Mouse (Mus musculus) embryonic facial prominence, embryonic 13.5 days (tissue): ENCODE measurements at regions not wholly inside any gene's neighbourhood (a gene's known extent, or its start where the extent isn't known, plus 50 kb on each side); places are given as distances from the start of the nearest gene placed in this dataset.
A peak's percentile ranks its signal among the peaks of the same experiment; 100 is the strongest.
"Not testable (repeated sequence)": the region's sequence is repeated elsewhere in the genome, so short reads cannot be mapped to it uniquely, and the experiment has no call there.

ENCODE experiments used
- ATAC-seq: fragments of 200-750 bp; cut with Nextera tagmentation; 2 replicates; pipeline ENCODE4 v1.8.0; 2017; ENCODE audit warnings: low read depth; ENCODE audit not compliant: insufficient number of reproducible peaks, insufficient read depth, low FRiP score, low TSS enrichment
- H3K27ac ChIP-seq: fragments of 300-500 bp; sonication (generic); 2 replicates; pipeline ENCODE4 v1.5.1; 2015; ENCODE audit warnings: moderate library complexity, mild to moderate bottlenecking, inconsistent platforms
- H3K27me3 ChIP-seq: fragments of 300-500 bp; sonication (generic); 2 replicates; pipeline ENCODE4 v1.6.1; 2015; ENCODE audit warnings: mild to moderate bottlenecking, inconsistent platforms
- H3K36me3 ChIP-seq: fragments of 300-500 bp; sonication (generic); 2 replicates; pipeline ENCODE4 v1.6.1; 2015; ENCODE audit warnings: mild to moderate bottlenecking, inconsistent platforms
- H3K4me1 ChIP-seq: fragments of 300-500 bp; sonication (generic); 2 replicates; pipeline ENCODE4 v1.6.1; 2015; ENCODE audit warnings: inconsistent platforms
- H3K4me2 ChIP-seq: fragments of 300-500 bp; sonication (generic); 2 replicates; pipeline ENCODE4 v1.6.1; 2015; ENCODE audit warnings: moderate library complexity, mild to moderate bottlenecking, inconsistent platforms
- H3K4me3 ChIP-seq: fragments of 300-500 bp; sonication (generic); 2 replicates; pipeline ENCODE4 v1.5.1; 2015; ENCODE audit warnings: mild to moderate bottlenecking, inconsistent platforms
- H3K9ac ChIP-seq: fragments of 300-500 bp; sonication (generic); 2 replicates; pipeline ENCODE4 v1.6.1; 2015; ENCODE audit warnings: mild to moderate bottlenecking, inconsistent platforms
- H3K9me3 ChIP-seq: fragments of 300-500 bp; sonication (generic); 2 replicates; pipeline ENCODE4 v1.6.1; 2016; ENCODE audit warnings: inconsistent platforms
- WGBS: fragments of 180-500 bp; shearing (Covaris S2); methylation state at CpG from one replicate; pipeline ENCODE4 v1.1.7; 2015; ENCODE audit warnings: mixed read lengths; 5-methylcytosine and 5-hydroxymethylcytosine counted together

- H3K27ac ChIP-seq, ATAC-seq, H3K4me3 ChIP-seq, H3K4me2 ChIP-seq, H3K9ac ChIP-seq, H3K36me3 ChIP-seq, H3K9me3 ChIP-seq, H3K4me1 ChIP-seq, H3K27me3 ChIP-seq: not testable (repeated sequence)
- WGBS, result 69% methylated on average over 3 of the region's 3 CpGs
These were observed 139.7 kb downstream of the Tex13c3 start for GRCm38 (mm10) chrX:19341231-19342007.

DNA sequence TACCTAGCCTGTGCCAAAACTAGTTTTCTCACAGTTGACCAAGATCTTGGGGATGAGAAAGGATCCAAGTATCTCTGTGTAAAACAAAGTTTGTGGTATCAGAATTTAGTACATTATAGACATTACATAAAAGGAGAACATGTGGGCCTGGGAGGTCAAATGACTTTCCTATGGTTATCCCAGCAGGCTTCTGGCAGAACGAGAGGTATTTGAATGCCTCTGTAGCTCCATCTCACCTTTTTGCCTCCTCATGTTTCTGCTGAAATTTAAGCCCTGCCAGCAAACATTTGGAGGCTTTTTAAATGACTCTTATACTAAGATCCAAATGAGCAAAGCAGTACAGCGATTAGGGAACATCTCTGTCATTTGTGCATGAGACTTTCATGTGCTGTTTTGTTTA is 167.8 kb downstream of the Tex13c3 start:
- H3K27me3 ChIP-seq, result no peaks in the 10 kb centered on the region
- no peaks in the 10 kb centered on the region for H3K4me1 ChIP-seq
- no peak overlapping the region for H3K9ac ChIP-seq
- H3K4me3 ChIP-seq, result no peak overlapping the region
- 67% methylated on average over 2 of the region's 2 CpGs for WGBS
- ATAC-seq, result no peak
- H3K36me3 ChIP-seq, result no peaks in the 10 kb centered on the region
- H3K4me2 ChIP-seq, result no peak overlapping the region
- no peak overlapping the region for H3K27ac ChIP-seq
- H3K9me3 ChIP-seq, result no peaks in the 10 kb centered on the region

DNA sequence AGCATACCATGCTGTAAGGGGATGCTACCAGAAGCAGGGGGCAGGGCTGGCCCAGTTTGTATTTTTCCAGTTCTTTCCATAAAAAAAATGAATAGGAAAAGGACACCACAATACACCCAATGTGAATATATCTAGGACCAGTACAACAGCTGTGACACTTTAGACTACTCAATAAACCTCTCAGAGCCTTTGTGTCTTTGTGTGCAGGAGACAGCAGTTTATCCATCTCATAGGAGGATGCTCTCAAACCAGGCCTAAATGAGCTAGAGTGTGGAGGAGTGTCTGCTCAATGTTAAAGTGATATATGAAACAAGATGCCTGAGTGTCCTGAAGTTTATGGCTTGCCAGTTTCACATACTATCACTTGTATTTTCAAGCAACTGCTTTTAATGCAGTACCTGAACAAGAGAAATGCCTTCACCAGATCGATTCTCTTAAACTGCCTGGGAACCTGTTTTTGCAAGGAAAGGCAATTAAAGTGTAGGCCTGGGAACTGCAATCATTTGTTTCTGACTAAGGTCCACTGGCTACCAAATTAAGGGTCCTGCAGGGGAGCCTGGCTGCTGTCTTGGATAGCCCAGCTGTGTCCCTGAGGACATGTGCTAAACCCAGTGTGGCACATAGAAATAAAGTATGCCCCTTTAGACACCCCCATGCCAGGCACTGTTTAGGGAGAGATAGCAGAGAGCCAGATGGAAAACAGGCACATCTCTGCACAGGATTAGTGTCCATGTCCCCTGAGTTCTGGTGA is 169.1 kb downstream of the Tex13c3 start:
- Histone ChIP-seq H3K9me3 (no peaks in the 10 kb centered on the region), H3K4me3 (no peak overlapping the region), H3K4me2 (no peak overlapping the region), H3K27ac (no peak overlapping the region), H3K27me3 (no peaks in the 10 kb centered on the region), H3K4me1 (no peaks in the 10 kb centered on the region), H3K36me3 (no peaks in the 10 kb centered on the region), H3K9ac (no peak overlapping the region)
- ATAC-seq, result no peak
- 77% methylated on average over 1 of the region's 1 CpGs for WGBS

DNA sequence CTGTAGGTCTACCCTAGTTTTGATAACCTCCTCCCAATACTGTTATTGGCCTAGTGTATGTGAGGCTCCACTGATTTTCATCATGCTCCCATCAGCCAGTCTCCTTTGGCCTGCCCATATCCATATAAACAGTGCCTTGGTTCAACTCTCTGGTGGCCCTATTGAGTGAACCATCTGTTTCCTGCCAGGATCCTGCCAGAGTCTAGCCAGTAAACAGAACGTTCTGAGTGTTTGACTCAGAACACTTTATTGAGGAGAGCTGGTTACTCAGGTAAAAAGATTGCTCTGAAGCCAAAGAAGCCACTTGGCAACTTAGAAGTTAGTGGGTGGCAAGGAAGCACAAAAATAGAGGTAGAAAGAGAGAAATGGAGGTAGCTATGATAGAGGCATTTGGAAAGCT is 169.7 kb downstream of the Tex13c3 start:
- 46% methylated on average over 1 of the region's 1 CpGs for WGBS

GRCm38 (mm10) chrX:19288171-19288570 is 192.9 kb downstream of the Tex13c3 start:
- no peaks in the 10 kb centered on the region for H3K9me3 ChIP-seq
- no peaks in the 10 kb centered on the region for H3K36me3 ChIP-seq
- 88% methylated on average over 2 of the region's 2 CpGs for WGBS

More for the DNA sequence above, 169.7 kb downstream of the Tex13c3 start:
- no peak for ATAC-seq
- Histone ChIP-seq H3K27me3 (no peaks in the 10 kb centered on the region), H3K4me2 (no peak overlapping the region), H3K36me3 (no peaks in the 10 kb centered on the region), H3K27ac (no peak overlapping the region), H3K9me3 (no peaks in the 10 kb centered on the region), H3K4me3 (no peak overlapping the region), H3K9ac (no peak overlapping the region), H3K4me1 (no peaks in the 10 kb centered on the region)

GRCm38 (mm10) chrX:19286431-19286830 is 194.7 kb downstream of the Tex13c3 start:
- Histone ChIP-seq H3K4me3 (no peak overlapping the region), H3K9me3 (no peaks in the 10 kb centered on the region), H3K36me3 (no peaks in the 10 kb centered on the region), H3K4me2 (no peak overlapping the region), H3K9ac (no peak overlapping the region), H3K27ac (no peak overlapping the region), H3K4me1 (no peaks in the 10 kb centered on the region), H3K27me3 (no peaks in the 10 kb centered on the region)
- no peak for ATAC-seq
- 75% methylated on average over 5 of the region's 5 CpGs for WGBS

More at GRCm38 (mm10) chrX:19288171-19288570, 192.9 kb downstream of the Tex13c3 start:
- ATAC-seq, result no peak
- Histone ChIP-seq H3K4me3 (no peak overlapping the region), H3K4me1 (no peaks in the 10 kb centered on the region), H3K27ac (no peak overlapping the region), H3K9ac (no peak overlapping the region), H3K4me2 (no peak overlapping the region), H3K27me3 (no peaks in the 10 kb centered on the region)

GRCm38 (mm10) chrX:19285773-19286172 is 195.3 kb downstream of the Tex13c3 start:
- Histone ChIP-seq H3K4me2 (no peak overlapping the region), H3K9ac (no peak overlapping the region), H3K9me3 (no peaks in the 10 kb centered on the region), H3K27ac (no peak overlapping the region), H3K27me3 (no peaks in the 10 kb centered on the region), H3K4me1 (no peaks in the 10 kb centered on the region), H3K4me3 (no peak overlapping the region), H3K36me3 (no peaks in the 10 kb centered on the region)
- WGBS, result 64% methylated on average over 4 of the region's 4 CpGs
- ATAC-seq, result no peak

DNA sequence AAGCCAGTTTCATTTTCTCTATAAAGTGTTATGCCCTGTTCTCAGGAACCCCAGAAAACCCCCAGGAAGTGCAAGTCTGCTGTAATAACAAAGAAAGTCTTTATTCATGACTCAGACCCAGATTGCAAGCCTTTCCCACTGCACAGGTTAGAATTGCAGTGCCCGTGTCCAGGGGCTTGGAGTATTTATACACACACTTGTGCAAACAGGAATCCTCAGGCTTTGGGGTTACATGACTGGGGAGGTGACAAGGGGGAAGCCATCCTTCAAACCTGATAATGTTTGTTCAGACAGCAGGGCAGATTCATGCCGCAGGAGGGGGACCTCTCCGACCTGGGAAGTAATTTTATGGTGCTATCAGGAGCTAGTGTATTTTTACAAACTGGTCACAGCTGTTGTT is 198.0 kb downstream of the Tex13c3 start:
- no peak overlapping the region for H3K27ac ChIP-seq
- H3K4me1 ChIP-seq, result no peaks in the 10 kb centered on the region
- ATAC-seq, result no peak
- H3K4me2 ChIP-seq, result no peak overlapping the region
- H3K36me3 ChIP-seq, result no peaks in the 10 kb centered on the region
- 55% methylated on average over 3 of the region's 3 CpGs for WGBS
- H3K9me3 ChIP-seq, result no peaks in the 10 kb centered on the region
- H3K9ac ChIP-seq, result no peak overlapping the region
- H3K4me3 ChIP-seq, result no peak overlapping the region
- H3K27me3 ChIP-seq, result no peaks in the 10 kb centered on the region

DNA sequence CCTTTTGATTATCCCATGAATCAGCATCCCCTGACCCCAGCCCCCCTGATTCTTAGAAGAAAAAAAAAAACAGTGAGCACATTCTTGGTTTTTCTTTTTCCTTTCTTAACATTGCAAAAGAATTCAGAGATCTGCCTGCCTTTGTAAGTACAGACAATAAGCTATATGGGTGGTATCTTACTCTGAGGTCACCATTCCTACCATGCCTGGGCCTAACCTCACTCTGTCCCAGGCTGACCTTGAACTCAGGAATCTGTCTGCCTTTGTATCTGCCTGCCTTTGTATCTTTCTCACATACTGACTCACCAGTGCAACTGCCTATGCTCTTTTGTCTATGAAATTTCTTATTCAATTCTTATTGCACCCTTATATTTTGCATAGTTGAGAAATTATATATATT is 216.9 kb downstream of the Tex13c3 start:
- Histone ChIP-seq H3K4me3 (no peak overlapping the region), H3K9ac (no peak overlapping the region), H3K4me2 (no peak overlapping the region), H3K4me1 (no peaks in the 10 kb centered on the region), H3K27ac (no peak overlapping the region), H3K9me3 (no peaks in the 10 kb centered on the region), H3K27me3 (no peaks in the 10 kb centered on the region), H3K36me3 (no peaks in the 10 kb centered on the region)
- no peak for ATAC-seq

- no peaks in the 10 kb centered on the region for H3K36me3 ChIP-seq
- no peak for ATAC-seq
- H3K4me1 ChIP-seq, result no peaks in the 10 kb centered on the region
- no peaks in the 10 kb centered on the region for H3K9me3 ChIP-seq
- no peak overlapping the region for H3K9ac ChIP-seq
- H3K4me2 ChIP-seq, result no peak overlapping the region
- H3K27ac ChIP-seq, result no peak overlapping the region
- H3K27me3 ChIP-seq, result no peaks in the 10 kb centered on the region
- no peak overlapping the region for H3K4me3 ChIP-seq
- WGBS, result 85% methylated on average over 2 of the region's 2 CpGs
These were observed 234.1 kb downstream of the Tex13c3 start for GRCm38 (mm10) chrX:19246777-19247619.

- no peaks in the 10 kb centered on the region for H3K36me3 ChIP-seq
- H3K27me3 ChIP-seq, result no peaks in the 10 kb centered on the region
- WGBS, result 16% methylated on average over 17 of the region's 26 CpGs
- no peaks in the 10 kb centered on the region for H3K9me3 ChIP-seq
- peak; percentile 71 for ATAC-seq
- H3K4me3 ChIP-seq, result peak overlapping the region; percentile 49
- no peaks in the 10 kb centered on the region for H3K4me1 ChIP-seq
- H3K27ac ChIP-seq, result no peak overlapping the region
- H3K4me2 ChIP-seq, result peak overlapping the region; percentile 71
- H3K9ac ChIP-seq, result peak overlapping the region; percentile 61
These were observed 243.3 kb downstream of the Tex13c3 start for GRCm38 (mm10) chrX:19237738-19238261.
